Mouse (Mus musculus) cerebellum, adult 2 months (tissue): Measurements from ENCODE around the gene Mmp23. TPM values are rescaled to one million over a fixed set of nuclear protein-coding genes. Genes with fewer than 3 reads are reported as not detected.

Source experiments
- DNase-seq, 2 experiments: peaks; one replicate each; pipeline ENCODE4 v3.0.0; 2021
- H3K27ac ChIP-seq: fragments of 200-500 bp; 2 replicates; pipeline ENCODE4 v1.5.1; 2012; ENCODE audit warnings: low read length, control low read depth, inconsistent platforms; ENCODE audit not compliant: insufficient read depth
- H3K27me3 ChIP-seq: fragments of 200-500 bp; 2 replicates; pipeline ENCODE4 v1.6.1; 2012; ENCODE audit warnings: inconsistent platforms, mild to moderate bottlenecking, low read length, moderate library complexity; ENCODE audit not compliant: control insufficient read depth, insufficient read depth
- H3K4me1 ChIP-seq: fragments of 200-500 bp; 2 replicates; pipeline ENCODE4 v1.6.1; 2011; ENCODE audit warnings: low read length; ENCODE audit not compliant: control insufficient read depth, insufficient read depth
- H3K4me3 ChIP-seq: fragments of 200-500 bp; replicated peaks from 2 replicates; pipeline ENCODE3; 2011; ENCODE audit warnings: mild to moderate bottlenecking, low read depth, low read length, control low read depth; ENCODE audit not compliant: insufficient read depth
- CTCF ChIP-seq: fragments of 200-500 bp; IDR thresholded peaks from 2 replicates; pipeline ENCODE4 v1.5.1; 2011; ENCODE audit warnings: low read depth, mild to moderate bottlenecking, control low read depth, low read length, moderate library complexity, borderline replicate concordance; ENCODE audit not compliant: insufficient read depth
- POLR2A ChIP-seq: fragments of 200-500 bp; IDR thresholded peaks from 2 replicates; pipeline ENCODE4 v1.6.1; 2011; ENCODE audit warnings: low read length, control low read depth, borderline replicate concordance; ENCODE audit not compliant: insufficient read depth
- WGBS: fragments of 180-500 bp; shearing (Covaris S2); methylation state at CpG from one replicate; pipeline ENCODE4 v1.1.7; 2018; 5-methylcytosine and 5-hydroxymethylcytosine counted together
- polyA plus RNA-seq: library from polyadenylated mRNA; depleted of rRNA; stranded (reverse); fragments of >200 nt; gene quantifications from 2 replicates; pipeline ENCODE4 v1.2.3, GENCODE M21; 2012

Gene Mmp23
- polyA plus RNA-seq, 1 experiment, result 38.1 TPM

GRCm38 (mm10) chr4:155668689-155669597 lies 15.8 kb upstream of the Mmp23 start, which contains the start of gene Mib2:
Mib2 (minus strand) TSS chr4:155669198.
- TF ChIP-seq CTCF (no peak), POLR2A (0 out of 2 replicates have a peak, but pooled peaks have one; percentile 33)
- Histone ChIP-seq H3K27ac (peak within 1 kb of the TSS; percentile 70), H3K4me3 (peak within 1 kb of the TSS; percentile 100), H3K27me3 (no peaks in the 10 kb centered on the region), H3K4me1 (peaks cover 2% of the 10 kb centered on the region; the same call in 1 of the 2 replicates)
- peak; percentile 96 to 98 for DNase-seq
- under 1% methylated on average over 72 of the region's 73 CpGs for WGBS

DNA sequence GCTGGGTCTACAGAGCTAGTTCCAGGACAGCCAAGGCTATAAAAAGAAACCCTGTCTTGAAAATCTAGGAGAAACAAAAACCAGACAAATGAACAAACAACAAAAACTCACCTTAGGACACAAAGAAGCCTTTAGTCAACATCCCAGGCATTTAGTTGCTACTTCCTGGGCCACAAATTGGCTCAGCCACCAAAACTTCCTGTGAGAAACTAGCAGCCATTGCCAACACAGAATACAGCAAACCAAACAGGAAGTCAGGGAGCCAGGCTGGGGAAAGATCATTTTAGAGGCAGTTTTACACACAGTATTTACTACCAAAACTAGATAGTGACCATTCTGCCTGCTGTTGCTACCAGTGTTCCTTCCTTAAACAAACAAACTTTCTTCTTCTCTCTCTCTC lies 13.7 kb upstream of the Mmp23 start:
- H3K27ac ChIP-seq, result no peak overlapping the region
- no peak for DNase-seq
- TF ChIP-seq CTCF, result no peak
- TF ChIP-seq POLR2A, result no peak

DNA sequence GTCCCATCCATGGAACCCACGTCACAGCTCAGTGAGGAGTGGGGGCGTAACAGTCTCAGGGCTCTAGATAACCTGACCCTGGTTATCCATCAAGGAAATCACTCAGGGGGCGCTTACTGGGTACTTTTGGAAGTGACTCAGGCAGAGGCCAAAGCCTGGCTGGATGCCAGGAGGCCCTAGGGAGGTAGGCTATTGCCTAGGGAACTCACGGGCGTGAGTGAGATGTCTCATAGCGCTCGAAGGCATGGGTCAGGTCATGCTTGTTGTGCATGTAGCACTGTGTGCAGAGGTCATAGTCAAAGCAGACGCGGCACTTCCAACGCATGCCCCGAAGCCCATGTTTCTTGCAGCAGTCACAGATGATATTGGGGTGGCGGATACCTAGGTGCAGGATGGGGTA lies 7.5 kb upstream of the Mmp23 start:
- TF ChIP-seq CTCF, result no peak
- TF ChIP-seq POLR2A, result no peak
- no peaks in the 10 kb centered on the region for H3K27me3 ChIP-seq
- no peak overlapping the region for H3K4me3 ChIP-seq
- 59% methylated on average over 12 of the region's 12 CpGs for WGBS
- no peaks in the 10 kb centered on the region for H3K4me1 ChIP-seq
- DNase-seq, result no peak
- H3K27ac ChIP-seq, result no peak overlapping the region

More for the DNA sequence above, 13.7 kb upstream of the Mmp23 start:
- peaks cover 2% of the 10 kb centered on the region; the same call in 1 of the 2 replicates for H3K4me1 ChIP-seq
- no peaks in the 10 kb centered on the region for H3K27me3 ChIP-seq
- no peak overlapping the region for H3K4me3 ChIP-seq

GRCm38 (mm10) chr4:155658961-155659360 lies 5.8 kb upstream of the Mmp23 start:
- H3K4me3 ChIP-seq, result no peak overlapping the region
- 88% methylated on average over 10 of the region's 10 CpGs for WGBS
- no peaks in the 10 kb centered on the region for H3K27me3 ChIP-seq
- H3K4me1 ChIP-seq, result peaks cover 9% of the 10 kb centered on the region; the same call in 1 of the 2 replicates
- H3K27ac ChIP-seq, result no peak overlapping the region
- no peak for DNase-seq
- no peak for TF ChIP-seq CTCF
- no peak for TF ChIP-seq POLR2A

- WGBS, result 33% methylated on average over 13 of the region's 13 CpGs
- Histone ChIP-seq H3K27me3 (no peaks in the 10 kb centered on the region), H3K4me1 (peaks cover 18% of the 10 kb centered on the region; the same call in 1 of the 2 replicates), H3K27ac (no peak overlapping the region), H3K4me3 (no peak overlapping the region)
- peak; percentile 41 to 50 for DNase-seq
- no peak for TF ChIP-seq CTCF
Measured at GRCm38 (mm10) chr4:155656214-155656751, 3.1 kb upstream of the Mmp23 start.

GRCm38 (mm10) chr4:155654456-155655298 lies 1.5 kb upstream of the Mmp23 start:
- Histone ChIP-seq H3K4me1 (peaks cover 18% of the 10 kb centered on the region; the same call in 1 of the 2 replicates), H3K27ac (peak overlapping the region; percentile 31), H3K27me3 (no peaks in the 10 kb centered on the region), H3K4me3 (peak overlapping the region; percentile 60)
- 5% methylated on average over 52 of the region's 52 CpGs for WGBS
- TF ChIP-seq CTCF (no peak), POLR2A (peak; percentile 43; the same call in 1 of the 2 replicates)
- DNase-seq, result peak; percentile 73

- peak overlapping the region; percentile 60 for H3K4me3 ChIP-seq
- DNase-seq, result no peak
- WGBS, result 8% methylated on average over 6 of the region's 6 CpGs
- no peaks in the 10 kb centered on the region for H3K27me3 ChIP-seq
- peaks cover 18% of the 10 kb centered on the region; the same call in 1 of the 2 replicates for H3K4me1 ChIP-seq
- H3K27ac ChIP-seq, result no peak overlapping the region
- TF ChIP-seq CTCF, result no peak
- no peak for TF ChIP-seq POLR2A
Measured at GRCm38 (mm10) chr4:155654183-155654455, 935 bp upstream of the Mmp23 start.
